Mouse (Mus musculus): ENCODE results near the gene Lif. TPM values are rescaled to one million over a fixed set of nuclear protein-coding genes. Genes with fewer than 3 reads are reported as not detected.

Lif gene
- total RNA-seq, 4 experiments from 2014 or later = 0.19 to 0.22 TPM; not detected in 2

Other genes starting within 250 kb of the Lif start
- not detected for gene Sec14l4, start 226.1 kb upstream of the Lif start, total RNA-seq (2022)
- not detected for gene Sec14l3, start 192.7 kb upstream of the Lif start, total RNA-seq (2022)
- 10 to 100 TPM; 37.5 to 49.4 (median 44.0) TPM for gene Mtfp1, start 162.1 kb upstream of the Lif start, total RNA-seq (2022)
- gene Sec14l2, start 134.1 kb upstream of the Lif start, total RNA-seq (2022) = under 1 TPM in 3 of 4 experiments, not detected in 1; 0.11 to 0.46 (median 0.24) TPM
- gene Rnf215, start 122.4 kb upstream of the Lif start, total RNA-seq (2022) = 1 to 10 TPM; 2.9 to 4.4 (median 4.0) TPM
- 1 to 10 TPM; 1.7 to 2.5 (median 2.2) TPM for gene Ccdc157, start 97.3 kb upstream of the Lif start, total RNA-seq (2022)
- 10 to 100 TPM; 11.3 to 15.6 (median 12.2) TPM for gene Sf3a1, start 97.2 kb upstream of the Lif start, total RNA-seq (2022)
- gene Tbc1d10a, start 70.8 kb upstream of the Lif start, total RNA-seq (2022) = 1 to 10 TPM; 2.7 to 4.5 (median 3.7) TPM
- 1 to 10 TPM in 3 of 4 experiments, under 1 TPM in 1; 0.56 to 2.9 (median 1.8) TPM for gene Castor1, start 39.3 kb upstream of the Lif start, total RNA-seq (2022)
- gene Osm, start 21.1 kb upstream of the Lif start, total RNA-seq (2022) = not detected
- not detected for gene Hormad2, start 183.5 kb downstream of the Lif start, total RNA-seq (2022)